Mouse (Mus musculus) limb, embryonic 15.5 days (tissue): ENCODE data around the gene Bbx. TPM values are rescaled to one million over a fixed set of nuclear protein-coding genes. Genes with fewer than 3 reads are reported as not detected.

Experiments
- ATAC-seq: fragments of 200-750 bp; cut with Nextera tagmentation; 2 replicates; pipeline ENCODE4 v1.8.0; 2017; ENCODE audit warnings: low read depth, moderate TSS enrichment; ENCODE audit not compliant: insufficient number of reproducible peaks, low FRiP score, low TSS enrichment
- H3K27ac ChIP-seq: fragments of 300-500 bp; sonication (generic); 2 replicates; pipeline ENCODE4 v1.5.1; 2015; ENCODE audit warnings: moderate library complexity, mild to moderate bottlenecking, inconsistent platforms
- H3K27me3 ChIP-seq: fragments of 300-500 bp; sonication (generic); 2 replicates; pipeline ENCODE4 v1.6.1; 2015; ENCODE audit warnings: inconsistent platforms
- H3K36me3 ChIP-seq: fragments of 300-500 bp; sonication (generic); 2 replicates; pipeline ENCODE4 v1.6.1; 2015; ENCODE audit warnings: inconsistent platforms
- H3K4me1 ChIP-seq: fragments of 300-500 bp; sonication (generic); 2 replicates; pipeline ENCODE4 v1.6.1; 2015; ENCODE audit warnings: inconsistent platforms
- H3K4me2 ChIP-seq: fragments of 300-500 bp; sonication (generic); 2 replicates; pipeline ENCODE4 v1.6.1; 2015; ENCODE audit warnings: mild to moderate bottlenecking, inconsistent platforms
- H3K4me3 ChIP-seq: fragments of 300-500 bp; sonication (generic); 2 replicates; pipeline ENCODE4 v1.5.1; 2015; ENCODE audit warnings: mild to moderate bottlenecking, inconsistent platforms
- H3K9ac ChIP-seq: fragments of 300-500 bp; sonication (generic); 2 replicates; pipeline ENCODE4 v1.6.1; 2015; ENCODE audit warnings: inconsistent platforms
- H3K9me3 ChIP-seq: fragments of 300-500 bp; sonication (generic); 2 replicates; pipeline ENCODE4 v1.6.1; 2016; ENCODE audit warnings: inconsistent platforms
- WGBS: fragments of 180-500 bp; shearing (Covaris S2); methylation state at CpG from one replicate; pipeline ENCODE4 v1.1.7; 2015; 5-methylcytosine and 5-hydroxymethylcytosine counted together
- polyA plus RNA-seq: library from polyadenylated mRNA; unstranded; fragments of >200 nt; fragmentation: Nextera tagmentation; extraction: Ambion mirVana; gene quantifications from 2 replicates; pipeline ENCODE4 v1.2.1, GENCODE M21; 2015

Bbx gene
- polyA plus RNA-seq, 1 experiment from 2014 or later: 43.0 TPM

GRCm38 (mm10) chr16:50363443-50364188 is 68.6 kb downstream of the Bbx start:
- Histone ChIP-seq H3K27ac (peak overlapping the region; percentile 90), H3K36me3 (no peaks in the 10 kb centered on the region), H3K27me3 (no peaks in the 10 kb centered on the region), H3K9me3 (no peaks in the 10 kb centered on the region), H3K4me2 (peak overlapping the region; percentile 43), H3K4me1 (peaks cover 12% of the 10 kb centered on the region; the same call in 1 of the 2 replicates), H3K9ac (peak overlapping the region; percentile 12), H3K4me3 (peak overlapping the region; percentile 48)
- no peak for ATAC-seq
- WGBS: 28% methylated on average over 17 of the region's 17 CpGs

GRCm38 (mm10) chr16:50360631-50361030 is 71.6 kb downstream of the Bbx start:
- H3K36me3 ChIP-seq: no peaks in the 10 kb centered on the region
- H3K4me1 ChIP-seq: peaks cover 12% of the 10 kb centered on the region; the same call in 1 of the 2 replicates
- no peak overlapping the region for H3K27ac ChIP-seq
- 73% methylated on average over 7 of the region's 7 CpGs for WGBS
- H3K4me3 ChIP-seq: no peak overlapping the region
- H3K9me3 ChIP-seq: no peaks in the 10 kb centered on the region
- no peaks in the 10 kb centered on the region for H3K27me3 ChIP-seq
- no peak overlapping the region for H3K4me2 ChIP-seq
- ATAC-seq: no peak
- H3K9ac ChIP-seq: no peak overlapping the region

- Histone ChIP-seq H3K9ac (no peak overlapping the region), H3K36me3 (no peaks in the 10 kb centered on the region), H3K4me2 (no peak overlapping the region), H3K27me3 (no peaks in the 10 kb centered on the region), H3K27ac (no peak overlapping the region), H3K4me3 (no peak overlapping the region), H3K9me3 (no peaks in the 10 kb centered on the region), H3K4me1 (no peaks in the 10 kb centered on the region)
- 59% methylated on average over 2 of the region's 2 CpGs for WGBS
- no peak for ATAC-seq
Measured at GRCm38 (mm10) chr16:50329684-50330083, 102.5 kb downstream of the Bbx start.

GRCm38 (mm10) chr16:50324746-50325145 is 107.4 kb downstream of the Bbx start:
- Histone ChIP-seq H3K4me2 (no peak overlapping the region), H3K9ac (no peak overlapping the region), H3K4me1 (no peaks in the 10 kb centered on the region), H3K36me3 (no peaks in the 10 kb centered on the region), H3K9me3 (no peaks in the 10 kb centered on the region), H3K27ac (no peak overlapping the region), H3K4me3 (no peak overlapping the region), H3K27me3 (no peaks in the 10 kb centered on the region)
- ATAC-seq: no peak
- WGBS: 40% methylated on average over 2 of the region's 2 CpGs

- no peak for ATAC-seq
- Histone ChIP-seq H3K27me3 (no peaks in the 10 kb centered on the region), H3K4me3 (no peak overlapping the region), H3K4me1 (no peaks in the 10 kb centered on the region), H3K4me2 (no peak overlapping the region), H3K9ac (no peak overlapping the region), H3K9me3 (no peaks in the 10 kb centered on the region), H3K36me3 (no peaks in the 10 kb centered on the region), H3K27ac (no peak overlapping the region)
- 73% methylated on average over 6 of the region's 6 CpGs for WGBS
Measured at GRCm38 (mm10) chr16:50324292-50324691, 107.9 kb downstream of the Bbx start.

GRCm38 (mm10) chr16:50321368-50321767 is 110.8 kb downstream of the Bbx start:
- Histone ChIP-seq H3K27me3 (no peaks in the 10 kb centered on the region), H3K27ac (no peak overlapping the region), H3K4me3 (no peak overlapping the region), H3K9ac (no peak overlapping the region), H3K4me2 (no peak overlapping the region), H3K36me3 (no peaks in the 10 kb centered on the region), H3K4me1 (no peaks in the 10 kb centered on the region), H3K9me3 (no peaks in the 10 kb centered on the region)
- 66% methylated on average over 3 of the region's 3 CpGs for WGBS
- no peak for ATAC-seq

GRCm38 (mm10) chr16:50318255-50318654 is 113.9 kb downstream of the Bbx start:
- 87% methylated on average over 3 of the region's 3 CpGs for WGBS
- no peak overlapping the region for H3K27ac ChIP-seq
- H3K4me2 ChIP-seq: no peak overlapping the region
- no peak overlapping the region for H3K4me3 ChIP-seq
- H3K9ac ChIP-seq: no peak overlapping the region
- no peaks in the 10 kb centered on the region for H3K9me3 ChIP-seq
- no peaks in the 10 kb centered on the region for H3K36me3 ChIP-seq
- ATAC-seq: no peak
- H3K27me3 ChIP-seq: no peaks in the 10 kb centered on the region
- no peaks in the 10 kb centered on the region for H3K4me1 ChIP-seq

- no peak overlapping the region for H3K27ac ChIP-seq
- H3K9ac ChIP-seq: no peak overlapping the region
- H3K27me3 ChIP-seq: no peaks in the 10 kb centered on the region
- 77% methylated on average over 1 of the region's 1 CpGs for WGBS
- H3K4me3 ChIP-seq: no peak overlapping the region
- no peak overlapping the region for H3K4me2 ChIP-seq
- H3K9me3 ChIP-seq: no peaks in the 10 kb centered on the region
- no peaks in the 10 kb centered on the region for H3K4me1 ChIP-seq
- ATAC-seq: no peak
- H3K36me3 ChIP-seq: no peaks in the 10 kb centered on the region
Measured at GRCm38 (mm10) chr16:50315349-50315969, 116.7 kb downstream of the Bbx start.

- Histone ChIP-seq H3K4me3 (no peak overlapping the region), H3K4me1 (peaks cover 3% of the 10 kb centered on the region; the same call in 1 of the 2 replicates), H3K9me3 (no peaks in the 10 kb centered on the region), H3K4me2 (no peak overlapping the region), H3K36me3 (no peaks in the 10 kb centered on the region), H3K27me3 (no peaks in the 10 kb centered on the region), H3K27ac (no peak overlapping the region), H3K9ac (no peak overlapping the region)
- ATAC-seq: no peak
- 84% methylated on average over 4 of the region's 4 CpGs for WGBS
Measured at GRCm38 (mm10) chr16:50311588-50311987, 120.6 kb downstream of the Bbx start.

- Histone ChIP-seq H3K9ac (no peak overlapping the region), H3K4me3 (no peak overlapping the region), H3K27ac (peak overlapping the region; percentile 71), H3K4me2 (no peak overlapping the region), H3K36me3 (no peaks in the 10 kb centered on the region), H3K27me3 (no peaks in the 10 kb centered on the region), H3K9me3 (no peaks in the 10 kb centered on the region), H3K4me1 (peaks cover 3% of the 10 kb centered on the region; the same call in 1 of the 2 replicates)
- 53% methylated on average over 9 of the region's 9 CpGs for WGBS
- peak; percentile 74; the same call in 1 of the 2 replicates for ATAC-seq
Measured at GRCm38 (mm10) chr16:50309411-50310042, 122.7 kb downstream of the Bbx start.

- no peak for ATAC-seq
Measured at GRCm38 (mm10) chr16:50308256-50308655, 123.9 kb downstream of the Bbx start.

GRCm38 (mm10) chr16:50307231-50307630 is 125.0 kb downstream of the Bbx start:
- H3K4me3 ChIP-seq: no peak overlapping the region
- no peak overlapping the region for H3K4me2 ChIP-seq
- H3K27me3 ChIP-seq: no peaks in the 10 kb centered on the region
- no peak for ATAC-seq
- peaks cover 3% of the 10 kb centered on the region; the same call in 1 of the 2 replicates for H3K4me1 ChIP-seq
- no peak overlapping the region for H3K9ac ChIP-seq
- H3K9me3 ChIP-seq: no peaks in the 10 kb centered on the region
- 78% methylated on average over 4 of the region's 4 CpGs for WGBS
- H3K27ac ChIP-seq: no peak overlapping the region
- no peaks in the 10 kb centered on the region for H3K36me3 ChIP-seq

More at GRCm38 (mm10) chr16:50308256-50308655, 123.9 kb downstream of the Bbx start:
- no peak overlapping the region for H3K9ac ChIP-seq
- H3K4me1 ChIP-seq: peaks cover 3% of the 10 kb centered on the region; the same call in 1 of the 2 replicates
- no peak overlapping the region for H3K27ac ChIP-seq
- no peaks in the 10 kb centered on the region for H3K36me3 ChIP-seq
- no peaks in the 10 kb centered on the region for H3K9me3 ChIP-seq
- no peaks in the 10 kb centered on the region for H3K27me3 ChIP-seq
- 72% methylated on average over 6 of the region's 6 CpGs for WGBS
- no peak overlapping the region for H3K4me2 ChIP-seq
- H3K4me3 ChIP-seq: no peak overlapping the region
